Mouse (Mus musculus) heart, adult 2 months (tissue): Measurements from ENCODE around the gene Tmem151b.

Source experiments
- CTCF ChIP-seq: fragments of 200-600 bp; IDR thresholded peaks from 2 replicates; pipeline ENCODE4 v1.8.1; 2022; ENCODE audit warnings: antibody characterized with exemption, mild to moderate bottlenecking, moderate library complexity
- EP300 ChIP-seq: fragments of 200-500 bp; IDR thresholded peaks from 2 replicates; pipeline ENCODE4 v1.6.1; 2011; ENCODE audit warnings: low read depth, low read length, control low read depth; ENCODE audit not compliant: insufficient read depth
- POLR2A ChIP-seq: fragments of 200-500 bp; IDR thresholded peaks from 2 replicates; pipeline ENCODE4 v1.6.1; 2011; ENCODE audit warnings: mild to moderate bottlenecking, low read depth, low read length, control low read depth; ENCODE audit not compliant: insufficient read depth

GRCm38 (mm10) chr17:45598891-45599290 is 49.4 kb upstream of the Tmem151b start:
- TF ChIP-seq POLR2A: no peak
- TF ChIP-seq EP300: no peak
- TF ChIP-seq CTCF: no peak
